Mouse (Mus musculus): ENCODE data around the gene Ugt2b34.
"Not testable (repeated sequence)": the region's sequence is repeated elsewhere in the genome, so short reads cannot be mapped to it uniquely, and the experiment has no call there.

The Ugt2b34 gene

DNA sequence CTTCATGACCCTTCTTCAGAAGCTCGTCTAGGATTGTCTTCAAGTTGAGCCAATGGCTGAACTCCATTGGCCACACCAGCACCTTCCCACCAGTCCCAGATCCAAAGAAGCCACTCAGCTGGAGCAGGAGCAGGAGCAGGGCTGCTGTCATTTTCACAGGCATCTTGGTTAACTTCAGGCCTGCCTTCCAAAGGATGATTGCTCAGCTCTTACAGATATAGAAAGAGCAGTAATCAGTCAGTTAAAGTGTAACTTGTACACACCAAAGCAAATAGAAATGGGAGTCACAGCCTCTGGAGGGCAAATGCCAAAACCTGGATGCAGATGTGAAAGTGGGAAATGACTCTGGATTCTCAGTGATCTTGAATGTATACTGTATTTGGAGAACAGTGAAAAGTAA lies at the start of gene Ugt2b34:
Ugt2b34 (minus strand) TSS at position 180 of the 400 bp plus-strand sequence.
- DNase-seq, result no peak

DNA sequence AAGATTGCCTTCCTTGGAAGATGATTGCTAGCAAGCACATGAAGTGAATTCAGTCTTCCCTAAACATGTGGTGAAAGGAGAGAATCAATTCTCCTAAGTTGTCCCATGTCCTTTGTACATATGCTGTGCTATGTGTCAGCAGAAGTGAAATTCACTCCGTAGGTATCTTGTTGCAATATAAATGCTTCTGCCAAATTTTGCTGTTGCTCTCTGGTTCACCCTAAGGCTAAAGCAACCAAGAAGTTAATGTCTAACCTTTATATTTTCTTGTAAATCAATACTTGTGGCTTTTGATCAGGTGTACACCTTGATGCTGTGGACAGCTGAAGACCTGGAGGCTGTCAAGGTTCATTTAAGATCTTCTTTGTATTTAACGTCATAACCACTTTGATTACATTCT lies 35.4 kb upstream of the Ugt2b34 start:
- no peak for DNase-seq

DNA sequence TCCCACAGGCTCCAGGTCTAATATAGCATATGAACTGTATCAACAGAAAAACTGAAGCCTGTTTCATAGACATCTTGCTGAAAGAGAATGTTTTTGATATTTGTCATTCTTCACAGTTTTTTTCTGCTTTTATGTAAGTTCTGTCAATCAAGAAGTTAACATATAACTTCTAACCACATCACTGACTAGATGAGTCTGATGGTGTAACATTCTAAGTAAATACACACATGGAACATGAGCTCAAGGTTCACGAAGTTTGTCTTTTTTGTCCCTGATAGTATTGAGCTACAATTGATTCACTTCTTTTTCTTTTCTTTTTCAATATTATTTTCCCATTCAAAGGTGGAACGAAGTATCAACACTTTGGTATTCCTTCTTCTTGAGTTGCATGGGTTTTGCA lies 19.7 kb upstream of the Ugt2b34 start, which contains the start of gene Ugt2b1:
Ugt2b1 (minus strand) TSS at position 105 of the 400 bp plus-strand sequence.
- DNase-seq, result no peak

DNA sequence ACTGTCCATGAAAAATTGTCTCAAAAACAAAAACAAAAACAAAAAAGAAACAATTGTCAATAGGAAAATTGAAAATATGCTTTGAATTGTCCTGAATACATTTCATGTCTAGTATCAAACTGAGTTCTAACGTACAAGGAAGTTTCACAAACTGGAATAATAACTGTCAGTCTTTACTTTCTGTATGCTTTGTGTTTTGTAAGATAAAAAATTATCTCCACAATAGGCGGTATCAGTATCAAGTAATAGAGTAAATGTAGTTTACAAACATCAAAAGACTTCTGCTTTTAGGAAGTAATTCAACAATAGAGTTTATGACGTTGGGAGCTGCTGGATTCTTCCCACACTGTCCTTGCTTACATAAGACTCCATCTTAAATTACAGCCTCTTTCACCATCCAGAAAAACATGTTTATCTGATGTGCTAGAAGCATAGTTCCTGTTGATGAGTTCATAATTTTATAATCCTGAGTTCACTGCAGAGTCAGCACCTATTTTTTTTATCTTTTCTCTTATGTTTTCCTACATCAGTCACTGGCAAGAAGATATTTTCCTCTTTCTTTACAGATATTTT lies 14.0 kb upstream of the Ugt2b34 start:
- DNase-seq, result no peak

DNA sequence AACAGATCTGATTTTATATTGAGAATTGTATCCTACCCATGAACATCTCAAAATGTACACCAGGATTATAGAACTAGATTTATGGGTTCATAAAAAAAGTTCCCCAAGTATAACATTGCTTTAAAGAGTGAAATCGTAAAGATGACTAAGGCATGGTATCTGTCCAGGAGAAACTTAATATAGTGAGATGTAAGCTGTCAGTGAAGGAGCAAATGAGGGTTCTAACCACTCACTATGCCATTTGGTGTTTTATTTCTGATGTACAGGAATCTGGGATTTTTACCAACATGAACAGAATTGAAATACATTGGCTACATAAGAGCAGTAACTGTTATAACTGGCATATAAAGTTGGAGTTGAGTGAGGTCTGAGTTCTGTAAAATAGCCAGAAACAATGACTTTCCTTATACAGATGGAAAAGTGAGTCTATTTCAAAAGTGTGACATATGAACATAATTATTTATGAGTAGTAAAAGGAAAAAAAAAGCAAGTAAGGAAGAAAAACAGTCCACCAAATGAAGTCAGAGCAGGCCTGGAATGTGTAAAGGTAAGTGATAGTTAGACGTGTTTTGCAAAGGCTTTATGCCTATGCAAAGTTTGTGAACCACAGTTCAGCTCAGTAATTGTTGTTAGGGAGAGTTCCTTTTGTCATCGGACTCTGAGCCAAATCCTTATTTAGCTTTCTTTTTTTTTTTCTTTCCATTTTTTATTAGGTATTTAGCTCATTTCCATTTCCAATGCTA lies 4.8 kb upstream of the Ugt2b34 start:
- DNase-seq, result no peak

DNA sequence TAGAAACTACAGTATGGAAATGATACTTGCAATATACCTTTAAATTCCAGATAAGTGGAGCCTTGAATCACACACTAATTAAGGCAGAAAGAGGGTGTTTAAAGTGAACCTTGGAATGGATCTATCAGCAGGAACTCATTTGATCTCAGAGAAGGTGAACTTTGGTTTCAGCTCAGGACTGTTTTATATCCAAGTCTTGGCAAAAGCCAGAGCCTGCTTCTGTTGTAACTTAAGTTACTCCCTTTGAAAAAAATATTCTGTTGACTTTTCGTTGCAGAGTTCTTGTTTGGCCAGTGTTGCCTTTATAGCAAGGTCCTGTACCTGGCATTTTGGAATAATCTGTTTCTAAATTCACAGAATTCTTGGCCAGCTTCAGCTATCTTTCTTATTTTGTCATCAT lies 4.0 kb upstream of the Ugt2b34 start:
- DNase-seq, result no peak

DNA sequence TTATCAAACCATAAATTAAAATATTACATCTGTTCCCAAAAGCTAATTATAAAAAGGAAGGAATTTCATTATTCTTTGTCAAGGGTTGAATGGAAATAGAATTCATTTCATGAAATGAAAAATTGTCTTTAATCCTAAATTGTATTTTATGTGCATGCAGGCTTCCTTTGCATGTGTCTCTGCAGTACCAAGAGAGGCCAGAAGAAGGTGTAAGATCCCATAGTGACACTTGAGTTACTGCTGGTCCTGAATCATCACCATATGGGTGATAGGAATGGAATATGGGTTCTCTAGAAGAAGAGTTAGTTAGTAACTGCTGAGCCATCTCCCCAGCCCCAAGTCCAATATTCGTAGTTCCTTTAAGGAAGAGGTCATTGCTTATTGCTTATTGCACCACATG lies 16.8 kb downstream of the Ugt2b34 start:
- no peak for DNase-seq

DNA sequence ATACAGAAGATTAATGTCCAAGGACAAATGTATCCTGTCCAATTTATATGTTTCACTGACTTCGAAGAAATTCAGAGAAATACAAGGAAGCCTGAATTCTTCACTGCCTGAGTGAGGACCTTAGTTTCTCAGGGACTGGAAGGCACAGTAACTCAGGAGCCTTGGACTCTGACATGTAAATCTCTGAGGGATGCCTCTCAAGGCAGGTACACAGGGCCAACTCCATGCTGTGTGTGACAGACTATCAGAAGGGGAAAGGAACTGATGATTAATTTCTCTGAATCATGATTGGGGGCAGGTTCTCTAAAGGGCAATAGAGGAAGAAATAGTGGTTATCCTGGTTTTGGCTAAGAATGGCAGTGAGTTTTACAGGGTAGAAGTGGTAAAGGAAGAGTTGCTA lies 18.3 kb downstream of the Ugt2b34 start:
- no peak for DNase-seq

DNA sequence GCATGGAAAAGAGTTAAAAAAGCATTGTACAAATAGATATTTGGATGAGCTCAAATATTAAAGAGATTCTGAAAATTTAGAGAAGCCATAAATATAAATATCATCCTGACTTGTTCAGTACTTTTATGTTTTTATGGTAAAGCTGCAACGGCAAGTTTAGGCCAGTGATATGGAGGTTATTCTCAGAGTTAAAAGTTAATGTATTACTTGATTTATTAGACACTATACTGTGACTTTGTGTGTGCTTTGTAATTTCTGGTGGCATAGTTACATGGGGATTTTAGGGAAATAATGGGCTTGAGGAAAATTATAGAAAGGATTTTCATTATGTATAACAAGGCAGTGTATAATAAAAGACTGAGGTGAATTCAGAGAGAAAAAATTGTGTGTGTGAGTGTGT lies 19.7 kb downstream of the Ugt2b34 start:
- no peak for DNase-seq

DNA sequence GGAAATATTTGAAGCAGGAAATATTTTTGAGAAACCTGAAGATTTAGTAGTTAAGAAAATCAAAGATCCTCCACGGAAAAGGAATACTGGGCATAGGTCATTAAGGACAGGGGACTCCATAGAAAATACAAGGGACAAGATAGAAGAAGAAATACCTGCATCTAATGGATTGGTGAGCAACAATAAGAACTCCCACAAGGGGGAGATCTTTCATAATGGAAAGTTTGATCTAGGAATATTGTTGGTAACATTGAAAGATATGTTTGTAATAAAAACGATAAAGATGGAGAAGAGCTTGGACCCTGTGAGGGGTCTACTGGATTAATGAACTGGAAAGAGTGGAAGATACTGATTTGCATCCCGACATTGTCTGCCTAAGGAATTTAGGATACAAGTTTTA lies 20.1 kb downstream of the Ugt2b34 start:
- DNase-seq, result no peak

DNA sequence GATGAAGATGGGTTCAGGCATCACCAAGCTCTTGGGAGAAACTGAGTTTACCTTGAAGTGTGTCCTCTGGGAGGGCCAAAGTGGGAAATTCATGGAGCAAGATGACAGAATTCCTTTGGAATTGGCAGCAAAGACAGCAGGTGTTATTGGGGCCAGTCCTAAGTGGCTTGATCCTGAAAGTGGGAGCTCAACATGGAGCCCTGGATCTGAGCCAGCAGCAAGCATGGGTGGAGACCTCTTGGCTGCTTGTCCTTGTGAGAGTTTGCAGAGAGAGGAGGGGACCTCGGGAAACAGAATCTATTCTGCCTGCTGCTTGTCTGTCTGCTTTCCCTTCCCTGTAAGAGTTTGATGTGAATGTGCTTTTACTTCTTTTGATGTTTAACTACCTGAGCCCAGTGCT lies 34.9 kb downstream of the Ugt2b34 start:
- no peak for DNase-seq

DNA sequence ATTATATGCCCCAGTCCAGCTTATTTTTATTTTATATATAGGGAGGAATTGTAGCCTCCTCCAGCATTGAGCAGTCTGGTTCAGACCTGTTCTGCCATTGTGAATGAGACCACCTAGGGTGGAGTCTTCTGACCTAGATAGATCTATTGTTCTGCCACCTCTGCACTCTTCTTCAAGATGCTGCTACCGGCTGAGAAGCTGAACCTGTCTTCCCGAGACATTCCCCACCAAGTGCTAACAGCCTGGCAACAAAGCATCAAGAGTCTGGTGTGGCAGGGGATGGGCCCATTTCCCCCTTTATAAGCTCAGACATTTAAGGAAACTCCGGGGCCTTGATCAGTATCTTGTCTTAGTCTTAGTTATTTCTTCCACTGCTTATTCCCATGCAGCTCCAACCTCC lies 48.4 kb downstream of the Ugt2b34 start:
- no peak for DNase-seq

DNA sequence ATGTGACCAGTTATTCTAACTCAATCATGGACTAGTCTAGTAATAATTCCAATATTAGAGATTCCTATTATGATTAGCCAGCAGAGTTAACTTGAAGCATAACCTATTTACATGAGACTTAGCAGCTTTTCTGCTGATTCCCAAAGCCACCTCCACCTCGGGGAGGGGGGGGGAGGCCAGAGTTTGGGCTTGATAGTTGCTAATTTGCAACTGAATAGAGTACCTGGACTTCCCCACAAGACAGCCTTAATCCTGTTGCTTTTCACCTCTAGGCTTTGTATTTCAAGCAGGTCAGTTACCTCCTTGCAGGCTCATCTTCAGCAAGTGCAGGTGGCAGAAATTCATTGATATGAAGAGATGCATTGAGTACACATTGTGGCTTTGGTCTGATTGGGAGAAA lies 49.1 kb downstream of the Ugt2b34 start:
- DNase-seq, result no peak

DNA sequence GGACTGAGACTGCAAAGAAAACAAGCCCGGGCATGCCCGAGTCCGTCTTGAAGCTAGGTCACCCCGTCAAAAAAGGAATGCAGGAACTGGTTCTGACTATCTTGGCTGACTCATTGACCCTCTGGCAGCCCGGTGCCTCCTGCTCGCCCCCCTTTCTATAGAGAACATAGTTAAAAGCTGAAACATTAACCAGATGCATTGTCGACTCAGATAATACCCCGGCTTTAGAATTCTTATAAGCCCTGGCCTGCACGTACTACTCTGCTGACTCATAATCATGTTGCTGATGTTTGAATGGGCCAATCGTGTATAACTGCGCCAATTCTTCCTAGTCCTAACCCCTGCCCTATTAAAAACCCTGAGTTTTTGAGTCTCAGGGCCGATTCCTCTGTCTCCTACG lies 50.2 kb downstream of the Ugt2b34 start:
- DNase-seq, result not testable (repeated sequence)

DNA sequence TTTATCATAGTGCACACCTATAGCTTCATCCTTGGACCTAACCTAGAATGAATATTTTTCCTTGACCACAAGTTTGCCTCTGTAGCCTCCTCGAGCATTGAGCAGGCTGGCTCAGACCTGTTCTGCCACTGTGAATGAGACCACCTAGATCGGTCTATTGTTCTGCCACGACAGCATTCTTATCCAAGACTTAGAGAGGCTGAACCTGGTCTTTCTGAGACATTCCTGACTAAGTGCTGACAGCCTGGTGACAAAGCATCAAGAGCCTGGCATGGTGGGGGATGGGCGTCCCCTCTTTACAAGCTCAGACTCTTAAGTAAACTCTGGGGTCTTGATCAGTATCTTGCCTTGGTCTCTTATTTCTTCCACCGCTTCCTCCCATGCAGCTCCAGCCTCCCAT lies 55.1 kb downstream of the Ugt2b34 start:
- no peak for DNase-seq

DNA sequence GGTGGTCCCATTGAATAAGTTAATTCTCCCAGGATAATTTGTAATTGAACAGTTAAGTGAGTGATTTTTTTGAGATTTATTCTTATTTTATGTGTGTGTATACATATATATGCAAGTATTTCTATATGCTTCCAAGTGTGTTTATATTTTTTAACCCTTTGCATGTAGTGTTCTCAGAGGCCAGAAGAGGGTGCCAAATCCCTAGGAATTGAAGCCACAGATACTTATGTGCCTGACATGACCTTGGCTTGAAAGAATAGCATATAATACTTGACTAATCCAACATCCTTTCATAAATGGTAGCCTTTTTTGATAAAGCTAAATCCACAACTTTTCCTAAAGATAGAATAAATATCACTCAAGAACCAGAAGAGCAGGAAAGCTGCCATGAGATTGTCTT lies 56.6 kb downstream of the Ugt2b34 start:
- peak; percentile 7 for DNase-seq

DNA sequence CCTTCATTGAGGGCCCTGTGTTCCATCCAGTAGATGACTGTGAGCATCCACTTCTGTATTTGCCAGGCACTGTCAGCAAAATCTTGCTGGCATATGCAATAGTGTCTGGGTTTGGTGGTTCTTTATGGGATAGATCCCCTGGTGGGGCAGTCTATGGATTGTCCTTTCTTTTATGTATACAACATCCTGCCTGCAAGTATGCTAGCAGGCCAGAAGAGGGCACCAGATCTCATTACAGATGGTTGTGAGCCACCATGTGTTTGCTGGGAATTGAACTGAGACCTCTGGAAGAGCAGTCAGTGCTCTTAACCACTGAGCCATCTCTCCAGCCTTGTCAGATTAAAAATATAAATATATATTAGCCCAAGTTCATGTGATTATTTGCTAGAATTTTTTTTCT lies 65.5 kb downstream of the Ugt2b34 start:
- DNase-seq, result not testable (repeated sequence)

DNA sequence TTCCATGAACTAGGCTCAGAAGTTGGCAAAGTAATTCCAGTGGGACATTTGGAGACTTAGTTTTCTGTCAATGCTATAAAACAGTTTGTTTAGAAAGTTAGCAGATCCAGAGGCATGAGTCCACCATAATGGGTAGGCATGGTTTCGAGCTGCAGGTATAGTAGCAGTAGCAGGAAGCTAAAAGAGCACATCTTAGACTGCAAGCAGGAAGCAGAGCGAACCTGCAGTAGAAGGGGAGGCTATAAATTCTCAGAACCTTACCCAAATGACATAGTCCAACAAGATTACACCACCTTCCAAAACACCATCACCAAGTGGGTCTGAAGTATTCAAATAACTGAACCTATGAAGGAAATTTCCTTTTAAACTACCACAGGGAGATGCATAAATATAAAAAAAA lies 66.5 kb downstream of the Ugt2b34 start:
- no peak for DNase-seq
